Mouse (Mus musculus) forebrain, embryonic 16.5 days (tissue): ENCODE data around the gene Gm20388. TPM values are rescaled to one million over a fixed set of nuclear protein-coding genes. Genes with fewer than 3 reads are reported as not detected.
A peak's percentile ranks its signal among the peaks of the same experiment; 100 is the strongest.

Experiments
- ATAC-seq: fragments of 200-750 bp; cut with Nextera tagmentation; 2 replicates; pipeline ENCODE4 v1.8.0; 2017; ENCODE audit warnings: mild to moderate bottlenecking, moderate library complexity
- H3K27ac ChIP-seq: fragments of 300-500 bp; sonication (generic); 2 replicates; pipeline ENCODE4 v1.5.1; 2014; ENCODE audit warnings: low read length, control low read depth
- H3K27me3 ChIP-seq: fragments of 300-500 bp; sonication (generic); replicated peaks from 2 replicates; pipeline ENCODE4 v1.6.1; 2014; ENCODE audit warnings: low read length; ENCODE audit not compliant: control insufficient read depth, insufficient read depth
- H3K36me3 ChIP-seq: fragments of 300-500 bp; sonication (generic); 2 replicates; pipeline ENCODE4 v1.6.1; 2014; ENCODE audit not compliant: control insufficient read depth, insufficient read depth
- H3K4me1 ChIP-seq: fragments of 300-500 bp; sonication (generic); replicated peaks from 2 replicates; pipeline ENCODE4 v1.6.1; 2014; ENCODE audit warnings: low read length; ENCODE audit not compliant: control insufficient read depth, insufficient read depth
- H3K4me2 ChIP-seq: fragments of 300-500 bp; sonication (generic); 2 replicates; pipeline ENCODE4 v1.6.1; 2014; ENCODE audit warnings: mild to moderate bottlenecking, low read length, control low read depth
- H3K4me3 ChIP-seq: fragments of 300-500 bp; sonication (generic); replicated peaks from 2 replicates; pipeline ENCODE4 v1.5.1; 2014; ENCODE audit warnings: mild to moderate bottlenecking, low read length, control low read depth
- H3K9ac ChIP-seq: fragments of 300-500 bp; sonication (generic); replicated peaks from 2 replicates; pipeline ENCODE4 v1.6.1; 2014; ENCODE audit warnings: low read depth, low read length, control low read depth
- H3K9me3 ChIP-seq: fragments of 300-500 bp; sonication (generic); 2 replicates; pipeline ENCODE4 v1.6.1; 2016; ENCODE audit warnings: low read length; ENCODE audit not compliant: control insufficient read depth
- WGBS: fragments of 180-500 bp; shearing (Covaris S2); extraction: QIAGEN DNeasy Blood & Tissue Kit; methylation state at CpG from one replicate; pipeline ENCODE4 v1.1.7; 2014; 5-methylcytosine and 5-hydroxymethylcytosine counted together
- polyA plus RNA-seq: library from polyadenylated mRNA; unstranded; fragments of >200 nt; fragmentation: Nextera tagmentation; extraction: Ambion mirVana; gene quantifications from 2 replicates; pipeline ENCODE4 v1.2.1, GENCODE M21; 2015

The Gm20388 gene
- polyA plus RNA-seq, 1 experiment from 2014 or later = 4.7 TPM

GRCm38 (mm10) chr8:121108657-121109056 is 1198.0 kb downstream of the Gm20388 start:
- Histone ChIP-seq H3K4me2 (peak overlapping the region; percentile 75), H3K9ac (peak overlapping the region; percentile 57), H3K9me3 (no peaks in the 10 kb centered on the region), H3K27me3 (peaks cover 20% of the 10 kb centered on the region), H3K27ac (no peak overlapping the region), H3K4me1 (peaks cover 10% of the 10 kb centered on the region), H3K4me3 (peak overlapping the region; percentile 69), H3K36me3 (peaks cover 5% of the 10 kb centered on the region; the same call in 1 of the 2 replicates)
- no peak for ATAC-seq
- 14% methylated on average over 5 of the region's 5 CpGs for WGBS

GRCm38 (mm10) chr8:121111145-121111907 is 1200.7 kb downstream of the Gm20388 start:
- WGBS = 48% methylated on average over 7 of the region's 7 CpGs
- ATAC-seq = no peak
- no peak overlapping the region for H3K4me3 ChIP-seq

GRCm38 (mm10) chr8:121113261-121113660 is 1202.6 kb downstream of the Gm20388 start:
- Histone ChIP-seq H3K27ac (no peak overlapping the region), H3K27me3 (peaks cover 63% of the 10 kb centered on the region), H3K36me3 (no peaks in the 10 kb centered on the region), H3K9ac (no peak overlapping the region), H3K4me1 (peaks cover 15% of the 10 kb centered on the region), H3K9me3 (peaks cover 3% of the 10 kb centered on the region; the same call in 1 of the 2 replicates), H3K4me3 (no peak overlapping the region), H3K4me2 (no peak overlapping the region)
- peak; percentile 56 for ATAC-seq
- under 1% methylated on average over 21 of the region's 21 CpGs for WGBS

More at GRCm38 (mm10) chr8:121111145-121111907, 1200.7 kb downstream of the Gm20388 start:
- no peak overlapping the region for H3K9ac ChIP-seq
- H3K9me3 ChIP-seq = no peaks in the 10 kb centered on the region
- H3K4me1 ChIP-seq = peaks cover 13% of the 10 kb centered on the region
- H3K4me2 ChIP-seq = no peak overlapping the region
- H3K27me3 ChIP-seq = peaks cover 44% of the 10 kb centered on the region
- H3K36me3 ChIP-seq = no peaks in the 10 kb centered on the region
- no peak overlapping the region for H3K27ac ChIP-seq

GRCm38 (mm10) chr8:121115136-121115535 is 1204.5 kb downstream of the Gm20388 start:
- H3K4me1 ChIP-seq = peaks cover 13% of the 10 kb centered on the region
- no peak for ATAC-seq
- H3K27me3 ChIP-seq = peaks cover 78% of the 10 kb centered on the region
- no peak overlapping the region for H3K4me2 ChIP-seq
- no peak overlapping the region for H3K9ac ChIP-seq
- H3K9me3 ChIP-seq = peaks cover 3% of the 10 kb centered on the region; the same call in 1 of the 2 replicates
- H3K4me3 ChIP-seq = no peak overlapping the region
- no peaks in the 10 kb centered on the region for H3K36me3 ChIP-seq
- no peak overlapping the region for H3K27ac ChIP-seq
- WGBS = under 1% methylated on average over 25 of the region's 25 CpGs

GRCm38 (mm10) chr8:121115948-121116347 is 1205.3 kb downstream of the Gm20388 start, which contains the start of gene Foxc2:
Gene Foxc2, plus strand, starts transcription at chr8:121116171.
- peak within 1 kb of the TSS; percentile 42 for H3K4me2 ChIP-seq
- WGBS = under 1% methylated on average over 25 of the region's 25 CpGs
- no peak within 1 kb of the TSS for H3K27ac ChIP-seq
- H3K4me3 ChIP-seq = peak within 1 kb of the TSS; percentile 35
- peaks cover 13% of the 10 kb centered on the region for H3K4me1 ChIP-seq
- H3K36me3 ChIP-seq = no peaks in the 10 kb centered on the region
- H3K9me3 ChIP-seq = peaks cover 3% of the 10 kb centered on the region; the same call in 1 of the 2 replicates
- no peak for ATAC-seq
- H3K27me3 ChIP-seq = peaks cover 84% of the 10 kb centered on the region
- no peak within 1 kb of the TSS; the same call in 1 of the 2 replicates for H3K9ac ChIP-seq

- peaks cover 3% of the 10 kb centered on the region; the same call in 1 of the 2 replicates for H3K9me3 ChIP-seq
- H3K9ac ChIP-seq = no peak overlapping the region; the same call in 1 of the 2 replicates
- ATAC-seq = 0 out of 2 replicates have a peak, but pooled peaks have one; percentile 27
- H3K36me3 ChIP-seq = no peaks in the 10 kb centered on the region
- H3K4me1 ChIP-seq = peaks cover 13% of the 10 kb centered on the region
- H3K27me3 ChIP-seq = peaks cover 88% of the 10 kb centered on the region
- peak overlapping the region; percentile 42 for H3K4me2 ChIP-seq
- under 1% methylated on average over 55 of the region's 55 CpGs for WGBS
- H3K27ac ChIP-seq = no peak overlapping the region
- peak overlapping the region; percentile 35 for H3K4me3 ChIP-seq
These were observed 1206.0 kb downstream of the Gm20388 start for GRCm38 (mm10) chr8:121116591-121117185.

- Histone ChIP-seq H3K27me3 (peaks cover 90% of the 10 kb centered on the region), H3K4me3 (peak overlapping the region; percentile 35), H3K36me3 (no peaks in the 10 kb centered on the region), H3K4me2 (0 out of 2 replicates have a peak overlapping the region, but pooled peaks have one; percentile 12), H3K9me3 (peaks cover 3% of the 10 kb centered on the region; the same call in 1 of the 2 replicates), H3K4me1 (peaks cover 13% of the 10 kb centered on the region), H3K27ac (no peak overlapping the region), H3K9ac (no peak overlapping the region)
- no peak; the same call in 1 of the 2 replicates for ATAC-seq
- WGBS = under 1% methylated on average over 58 of the region's 62 CpGs
These were observed 1206.6 kb downstream of the Gm20388 start for GRCm38 (mm10) chr8:121117186-121117651.

- Histone ChIP-seq H3K4me2 (no peak overlapping the region), H3K27me3 (peaks cover 90% of the 10 kb centered on the region), H3K36me3 (no peaks in the 10 kb centered on the region), H3K9ac (no peak overlapping the region), H3K4me3 (peak overlapping the region; percentile 35), H3K9me3 (peaks cover 3% of the 10 kb centered on the region; the same call in 1 of the 2 replicates), H3K4me1 (peaks cover 13% of the 10 kb centered on the region), H3K27ac (no peak overlapping the region)
- WGBS = under 1% methylated on average over 28 of the region's 28 CpGs
- ATAC-seq = no peak
These were observed 1207.3 kb downstream of the Gm20388 start for GRCm38 (mm10) chr8:121117906-121118305.
